Mouse (Mus musculus) spleen, adult 12 weeks (tissue): ENCODE data around the gene Nfs1.
"Not testable (repeated sequence)": the region's sequence is repeated elsewhere in the genome, so short reads cannot be mapped to it uniquely, and the experiment has no call there.

Source experiments
- DNase-seq: peaks from one replicate; pipeline ENCODE4 v3.0.0; 2022; ENCODE audit warnings: low spot score

The Nfs1 gene

GRCm38 (mm10) chr2:156143953-156144724 is at the start of gene Nfs1, which contains the start of gene Romo1:
Gene Nfs1, minus strand, starts transcription at chr2:156144186.
Gene Romo1, plus strand, starts transcription at chr2:156144039.
- DNase-seq = peak; percentile 81

- DNase-seq = no peak
These were observed 49.3 kb upstream of the Nfs1 start for GRCm38 (mm10) chr2:156193066-156193862.

- no peak for DNase-seq
These were observed 48.1 kb upstream of the Nfs1 start for GRCm38 (mm10) chr2:156192068-156192467.

GRCm38 (mm10) chr2:156191540-156191939 is 47.6 kb upstream of the Nfs1 start:
- DNase-seq = no peak

- no peak for DNase-seq
These were observed 46.3 kb upstream of the Nfs1 start for GRCm38 (mm10) chr2:156190004-156190896.

GRCm38 (mm10) chr2:156189241-156189640 is 45.3 kb upstream of the Nfs1 start:
- DNase-seq = not testable (repeated sequence)

- DNase-seq = no peak
These were observed 37.6 kb upstream of the Nfs1 start for GRCm38 (mm10) chr2:156181592-156181991.

GRCm38 (mm10) chr2:156180824-156181590 is 37.0 kb upstream of the Nfs1 start:
- no peak for DNase-seq

GRCm38 (mm10) chr2:156180094-156180821 is 36.3 kb upstream of the Nfs1 start, which contains the start of gene Rbm39:
Gene Rbm39, minus strand, starts transcription at chr2:156180238.
- peak; percentile 99 for DNase-seq

GRCm38 (mm10) chr2:156179796-156180093 is 35.8 kb upstream of the Nfs1 start:
- DNase-seq = no peak

GRCm38 (mm10) chr2:156179046-156179795 is 35.2 kb upstream of the Nfs1 start:
- DNase-seq = peak; percentile 75

GRCm38 (mm10) chr2:156177651-156178050 is 33.7 kb upstream of the Nfs1 start:
- no peak for DNase-seq

- DNase-seq = no peak
These were observed 33.1 kb upstream of the Nfs1 start for GRCm38 (mm10) chr2:156177079-156177478.

GRCm38 (mm10) chr2:156166557-156166956 is 22.6 kb upstream of the Nfs1 start:
- DNase-seq = no peak

- DNase-seq = no peak
These were observed 21.5 kb upstream of the Nfs1 start for GRCm38 (mm10) chr2:156165478-156165877.

GRCm38 (mm10) chr2:156151538-156151937 is 7.6 kb upstream of the Nfs1 start:
- DNase-seq = no peak

GRCm38 (mm10) chr2:156147316-156147915 is 3.4 kb upstream of the Nfs1 start:
- no peak for DNase-seq

- no peak for DNase-seq
These were observed 2.4 kb upstream of the Nfs1 start for GRCm38 (mm10) chr2:156146272-156146989.
